Mouse (Mus musculus) natural killer cell, adult 2 months (primary cell): ENCODE results near the gene Med13l.

Experiments
- DNase-seq, 2 experiments: peaks; one replicate each; pipeline ENCODE4 v3.0.0; 2022; ENCODE audit warnings: low spot score in 2 of 2

Med13l gene

GRCm38 (mm10) chr5:118560385-118561085, at the start of gene Med13l:
Gene Med13l, plus strand, starts transcription at chr5:118560679.
- DNase-seq: peak; percentile 53 to 68

GRCm38 (mm10) chr5:118510969-118511368, 49.5 kb upstream of the Med13l start:
- DNase-seq: no peak

GRCm38 (mm10) chr5:118513005-118513404, 47.5 kb upstream of the Med13l start:
- no peak for DNase-seq

- DNase-seq: peak; percentile 16 to 17
These were observed 46.6 kb upstream of the Med13l start for GRCm38 (mm10) chr5:118513629-118514526.

GRCm38 (mm10) chr5:118514527-118514831, 46.0 kb upstream of the Med13l start:
- no peak for DNase-seq

- DNase-seq: no peak
These were observed 45.6 kb upstream of the Med13l start for GRCm38 (mm10) chr5:118514842-118515241.

- no peak for DNase-seq
These were observed 45.2 kb upstream of the Med13l start for GRCm38 (mm10) chr5:118515280-118515721.

GRCm38 (mm10) chr5:118516066-118516465, 44.4 kb upstream of the Med13l start:
- DNase-seq: no peak

GRCm38 (mm10) chr5:118516470-118516869, 44.0 kb upstream of the Med13l start:
- no peak for DNase-seq

GRCm38 (mm10) chr5:118520457-118520856, 40.0 kb upstream of the Med13l start:
- DNase-seq: no peak

- no peak for DNase-seq
These were observed 36.1 kb upstream of the Med13l start for GRCm38 (mm10) chr5:118524400-118524799.

GRCm38 (mm10) chr5:118525634-118526033, 34.8 kb upstream of the Med13l start:
- DNase-seq: no peak

- DNase-seq: no peak
These were observed 34.0 kb upstream of the Med13l start for GRCm38 (mm10) chr5:118526504-118526903.

GRCm38 (mm10) chr5:118529241-118529640, 31.2 kb upstream of the Med13l start:
- no peak for DNase-seq

GRCm38 (mm10) chr5:118532125-118532524, 28.4 kb upstream of the Med13l start:
- no peak for DNase-seq

GRCm38 (mm10) chr5:118532659-118533058, 27.8 kb upstream of the Med13l start:
- no peak for DNase-seq

- DNase-seq: no peak
These were observed 26.0 kb upstream of the Med13l start for GRCm38 (mm10) chr5:118534407-118534921.

- DNase-seq: no peak
These were observed 25.3 kb upstream of the Med13l start for GRCm38 (mm10) chr5:118535130-118535529.

- DNase-seq: no peak
These were observed 22.0 kb upstream of the Med13l start for GRCm38 (mm10) chr5:118538487-118538886.

GRCm38 (mm10) chr5:118543816-118544215, 16.7 kb upstream of the Med13l start:
- DNase-seq: no peak

- no peak for DNase-seq
These were observed 10.0 kb upstream of the Med13l start for GRCm38 (mm10) chr5:118550493-118550892.

GRCm38 (mm10) chr5:118553290-118553689, 7.2 kb upstream of the Med13l start:
- DNase-seq: no peak

GRCm38 (mm10) chr5:118555305-118555704, 5.2 kb upstream of the Med13l start:
- no peak for DNase-seq
